Mouse (Mus musculus): Measurements from ENCODE around the gene Satb2.

Gene Satb2

DNA sequence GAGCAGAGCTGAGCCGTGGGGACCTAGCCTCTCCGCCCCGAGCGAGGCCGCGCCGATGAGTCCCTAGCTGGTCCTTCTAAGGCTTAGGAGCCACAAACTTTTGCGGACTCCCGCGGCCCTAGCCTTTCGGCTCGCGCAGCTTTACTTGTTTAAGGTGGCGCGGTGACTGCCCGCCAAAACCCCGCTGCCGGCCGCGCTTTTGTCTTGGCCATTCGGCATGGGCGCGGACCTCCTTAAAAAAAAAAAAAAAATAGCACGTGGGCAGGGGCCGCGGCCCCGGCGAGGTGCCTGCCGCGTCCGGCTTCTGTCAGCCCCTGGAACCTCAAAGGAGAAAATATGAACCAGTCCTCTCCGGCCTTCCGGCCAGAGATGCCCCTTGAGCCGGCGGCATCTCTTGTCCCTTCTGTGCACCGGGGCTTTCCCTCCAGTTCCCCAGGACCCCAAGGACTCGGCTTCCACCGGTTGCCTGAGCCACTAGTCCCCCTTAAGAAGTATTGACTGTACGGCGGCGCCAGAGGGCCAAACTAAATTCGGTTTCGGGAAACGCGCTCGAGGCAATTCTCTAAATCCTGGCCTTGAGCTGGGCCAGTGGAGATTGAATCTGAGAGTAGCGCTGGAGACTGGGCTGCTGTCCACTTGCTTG, 5.4 kb downstream of the Satb2 start:
- DNase-seq: peak; percentile 97

DNA sequence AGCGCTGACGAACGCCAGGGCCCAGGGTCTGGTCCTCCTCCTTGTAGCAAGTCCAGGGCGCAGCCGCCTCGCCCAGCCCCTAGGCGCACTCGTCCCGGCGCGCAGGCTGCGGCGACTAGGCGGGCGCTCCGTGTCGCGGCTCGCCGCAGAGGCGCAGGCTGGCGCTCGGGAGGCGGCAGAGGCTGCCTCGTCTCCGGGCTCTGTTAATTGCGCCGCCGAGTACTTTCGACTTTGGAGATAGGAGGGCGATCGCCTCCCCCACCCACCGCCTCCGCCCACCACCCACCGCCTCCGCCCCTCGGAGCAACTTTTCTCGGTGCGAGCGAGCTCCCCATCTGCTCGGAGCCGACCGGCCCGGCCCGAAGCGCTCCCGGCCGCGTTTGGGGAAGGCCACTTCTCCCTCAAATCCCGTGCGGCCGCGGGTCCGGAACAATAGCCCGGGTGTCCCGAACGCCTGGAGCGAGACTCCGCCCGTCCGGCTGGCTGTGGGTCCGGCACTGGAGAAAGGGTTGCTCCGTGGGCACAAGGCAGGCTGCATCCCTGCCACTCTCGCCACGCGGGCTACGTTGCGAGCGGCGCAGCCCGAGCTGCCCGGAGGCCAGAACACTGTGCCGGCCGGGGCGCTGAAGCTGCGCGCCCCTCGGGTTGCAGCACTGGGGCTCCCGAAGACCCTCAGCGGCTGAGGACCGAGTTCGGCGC, 6.0 kb downstream of the Satb2 start:
- DNase-seq: peak; percentile 54

DNA sequence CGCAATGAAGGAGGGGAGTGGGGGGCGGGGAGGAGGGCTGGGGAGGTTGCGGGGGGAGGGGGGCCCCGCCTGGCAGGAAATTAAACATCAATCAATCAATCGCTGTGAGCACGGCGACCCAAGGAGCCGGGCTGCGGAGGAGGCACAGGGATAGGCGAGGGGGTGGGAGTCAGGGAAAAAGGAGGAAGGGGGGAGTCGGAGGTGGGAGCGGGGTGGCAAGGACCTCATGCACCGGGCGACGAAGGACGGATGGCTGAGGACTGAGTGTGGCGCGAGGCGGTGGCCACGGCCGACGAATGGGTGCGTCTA, 6.6 kb downstream of the Satb2 start:
- no peak for DNase-seq

DNA sequence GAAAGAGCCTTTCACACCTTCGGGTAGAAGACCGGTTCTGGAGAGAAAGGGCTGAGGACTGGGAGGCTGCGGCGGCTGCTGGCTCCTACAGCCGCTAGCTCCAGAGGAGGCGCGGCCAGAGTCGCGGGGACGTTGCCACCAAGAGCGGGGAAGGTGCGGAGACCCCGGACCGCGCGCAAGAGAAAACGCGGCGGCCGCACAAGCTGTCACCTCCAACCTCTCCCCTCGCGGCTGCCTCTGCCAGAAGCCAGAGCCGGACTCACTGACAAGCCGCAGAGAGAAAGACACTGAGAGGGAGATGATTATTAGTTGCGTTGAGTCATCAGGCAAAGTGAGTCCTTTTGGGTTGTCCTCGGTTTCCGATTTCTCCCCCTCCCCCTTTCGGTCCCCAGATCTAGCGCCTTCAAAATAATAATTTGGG, 7.0 kb downstream of the Satb2 start:
- no peak for DNase-seq

DNA sequence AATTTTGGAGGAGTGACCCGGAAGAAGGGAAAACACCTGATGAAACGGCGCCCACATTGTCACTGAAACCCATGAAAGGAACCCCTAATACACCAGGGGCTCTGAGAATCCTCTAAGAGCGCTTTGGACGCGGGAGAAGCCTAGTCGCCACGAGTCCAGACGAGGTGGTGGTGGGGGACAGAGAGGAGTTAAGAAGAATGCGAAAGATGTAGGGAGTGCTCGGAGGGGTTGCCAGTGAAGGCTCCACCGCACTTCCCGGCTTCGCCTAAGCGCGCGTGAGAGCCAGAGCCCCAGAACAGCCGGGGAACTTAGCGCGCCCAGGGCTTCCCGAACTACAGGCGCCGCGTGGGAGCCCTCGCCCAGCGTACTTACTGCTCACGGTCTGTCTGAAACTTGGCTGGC, 7.7 kb downstream of the Satb2 start:
- peak; percentile 28 for DNase-seq

DNA sequence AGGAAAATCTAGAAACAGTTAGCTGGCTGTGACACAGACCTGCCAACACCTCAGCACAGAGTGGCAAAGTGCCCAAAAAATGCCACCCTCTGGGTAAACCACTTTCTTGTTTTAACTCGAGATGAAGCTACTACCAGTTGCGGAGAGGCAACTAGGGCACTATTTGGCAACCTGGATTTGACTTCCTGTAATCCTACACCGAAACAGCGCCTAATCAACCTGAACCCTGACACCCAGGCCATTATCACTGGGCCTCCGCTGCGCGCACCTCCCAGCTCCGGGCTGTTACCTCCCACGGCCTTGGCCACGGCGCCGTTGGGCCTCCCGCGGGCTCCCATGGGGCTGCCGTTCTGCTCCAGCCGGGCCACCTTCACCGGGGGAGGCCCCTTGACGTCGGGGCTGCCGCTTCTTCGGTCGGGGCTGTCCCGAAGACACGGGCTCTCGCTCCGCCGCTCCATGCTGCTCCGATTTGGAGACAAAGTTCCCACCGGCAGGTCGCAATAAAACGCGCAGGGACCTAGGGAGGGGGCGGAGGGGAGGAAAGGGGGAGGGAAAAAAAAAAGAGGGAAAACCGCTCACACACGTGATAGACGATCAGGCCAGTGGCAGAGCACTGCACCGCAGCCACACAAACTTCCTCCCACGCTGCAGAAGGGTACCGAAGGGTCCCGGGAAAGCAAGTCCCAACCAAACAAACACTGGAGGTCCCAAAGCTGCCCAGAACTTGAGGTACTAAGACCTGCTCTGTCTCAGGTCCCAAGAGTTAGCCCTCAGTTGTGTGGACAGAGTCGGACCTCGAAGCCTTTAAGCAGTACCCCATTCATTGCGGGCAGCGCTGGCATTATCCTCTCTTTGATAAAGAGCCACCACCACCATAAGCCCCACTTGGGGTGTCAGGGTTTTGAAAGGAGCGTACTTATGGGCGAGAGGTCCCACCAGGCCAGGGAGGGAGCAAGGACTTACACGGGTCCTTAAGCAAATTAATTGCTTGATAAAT, 8.8 kb downstream of the Satb2 start:
- no peak for DNase-seq

DNA sequence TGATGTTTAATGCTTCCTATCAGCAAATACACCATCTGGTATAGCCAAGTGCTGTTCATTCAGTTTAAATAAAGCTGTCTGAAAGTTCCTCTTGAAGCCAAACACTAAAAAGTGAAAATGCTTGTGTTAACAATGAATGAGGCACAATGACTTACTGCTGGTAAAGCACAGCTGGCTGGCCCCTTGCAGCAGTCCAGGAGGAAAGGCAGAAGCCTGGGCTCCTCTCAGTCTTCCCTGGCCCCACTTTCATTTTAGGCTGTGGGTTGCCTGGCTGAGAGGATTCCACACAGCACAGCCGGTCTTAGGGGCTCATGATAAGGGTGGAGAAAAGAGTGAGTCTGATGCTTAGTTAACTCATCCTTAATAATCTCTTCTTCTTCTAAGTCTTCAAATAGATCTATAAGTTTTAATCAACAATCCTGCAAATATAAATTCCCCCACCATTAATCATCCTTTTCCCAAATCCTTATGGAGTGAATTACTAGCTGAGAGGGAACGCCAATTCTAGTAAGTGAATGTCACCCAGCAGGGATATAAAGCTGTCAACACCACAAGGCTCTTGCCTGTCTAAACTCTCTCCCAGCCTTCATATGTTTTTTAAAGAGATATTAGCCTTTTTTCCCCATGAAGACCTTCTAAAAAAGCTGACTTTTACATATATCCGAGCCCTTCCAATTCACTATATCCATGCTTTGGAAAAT, 12.4 kb downstream of the Satb2 start:
- DNase-seq: no peak

DNA sequence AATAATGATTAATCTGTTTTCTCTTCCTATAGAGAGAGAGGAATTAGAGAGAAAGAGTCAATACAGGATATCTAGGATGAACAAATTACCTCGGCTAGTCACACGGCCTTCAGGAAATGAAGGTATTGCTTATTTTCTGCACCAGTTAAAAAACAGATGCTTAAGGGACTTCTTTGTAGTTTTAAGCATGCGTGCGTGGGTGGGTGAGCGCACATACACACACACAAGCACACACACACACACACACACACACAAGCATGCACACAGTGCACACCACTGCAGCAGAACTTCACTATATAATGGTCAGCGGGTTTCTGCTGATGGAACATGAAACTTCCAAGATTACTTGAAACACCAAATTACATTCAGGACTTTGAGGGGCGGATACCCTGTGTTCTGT, 14.0 kb downstream of the Satb2 start:
- DNase-seq: no peak

DNA sequence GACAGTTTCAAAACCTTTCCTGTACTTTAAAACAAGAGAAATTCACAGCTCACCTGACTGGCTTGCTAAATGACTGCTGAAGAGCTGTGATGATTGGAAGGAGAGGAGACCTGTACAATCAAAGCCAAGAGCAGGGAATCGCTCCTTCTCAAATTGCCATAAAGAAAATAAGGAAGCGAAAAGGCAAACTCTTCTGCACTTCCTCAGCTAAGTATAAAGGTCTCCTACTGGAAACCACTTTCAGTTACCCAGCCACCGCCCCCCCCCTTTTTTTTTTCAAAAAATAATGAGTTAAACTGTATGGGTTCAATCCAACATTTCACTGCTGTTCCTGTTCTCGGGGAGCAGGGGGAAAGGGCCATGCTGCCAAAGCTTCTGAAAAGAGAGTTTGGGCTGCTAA, 15.2 kb downstream of the Satb2 start:
- DNase-seq: no peak

DNA sequence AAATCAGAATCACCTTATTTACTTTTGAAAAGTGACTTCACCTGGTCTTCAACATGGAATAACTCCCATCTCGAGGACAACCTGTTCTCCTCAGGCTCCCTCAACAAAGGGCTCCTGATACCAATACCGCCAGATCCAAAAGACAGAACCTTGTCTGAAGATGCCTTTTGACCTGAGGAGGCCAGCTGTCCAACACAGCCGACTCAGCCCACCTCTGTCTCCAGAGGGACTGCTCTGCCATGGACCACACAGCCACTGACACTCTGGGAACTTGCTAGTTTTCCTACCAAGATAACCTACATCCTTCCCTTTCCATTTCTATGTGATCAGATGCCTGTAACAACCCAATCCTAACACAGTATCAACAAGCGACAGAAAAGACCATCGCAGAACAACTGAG, 19.5 kb downstream of the Satb2 start:
- no peak for DNase-seq

DNA sequence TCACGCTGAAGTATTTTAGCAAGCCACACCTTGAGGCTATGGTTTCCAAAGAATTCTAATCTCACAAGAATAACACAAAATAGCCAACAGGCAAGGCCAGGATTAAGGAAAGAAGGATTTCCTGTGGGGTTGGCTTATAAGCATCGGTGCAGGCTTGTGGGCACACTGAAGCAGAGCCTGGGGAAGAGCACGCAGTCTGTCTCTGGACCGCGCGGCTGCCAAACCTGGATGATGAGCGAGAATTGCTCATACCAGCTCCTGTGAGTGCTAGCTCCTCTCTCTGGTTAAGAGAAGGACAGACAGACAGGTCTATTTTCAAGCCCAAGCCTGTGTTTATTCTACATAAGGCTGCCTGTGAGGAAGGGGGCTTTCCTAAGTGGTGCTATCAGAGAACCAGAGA, 20.5 kb downstream of the Satb2 start:
- no peak for DNase-seq

DNA sequence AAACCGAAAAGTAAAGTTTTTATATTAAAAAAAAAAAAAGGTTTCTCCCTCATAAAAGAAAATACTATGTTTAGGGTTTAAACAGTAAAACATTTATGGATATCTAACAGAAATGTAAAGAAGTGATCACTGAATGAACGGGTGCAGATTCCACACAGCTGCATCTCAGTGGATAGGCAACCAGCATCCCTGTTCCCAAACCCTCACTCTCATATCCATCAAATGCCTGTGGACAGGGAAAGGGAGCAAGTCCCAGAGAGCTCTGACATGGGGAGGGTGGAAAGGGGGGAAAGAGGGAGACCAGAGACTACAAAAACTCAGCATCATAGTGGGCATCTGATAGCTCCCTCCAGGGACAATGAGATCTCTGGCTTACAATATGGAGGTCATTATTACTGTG, 21.6 kb downstream of the Satb2 start:
- DNase-seq: no peak

DNA sequence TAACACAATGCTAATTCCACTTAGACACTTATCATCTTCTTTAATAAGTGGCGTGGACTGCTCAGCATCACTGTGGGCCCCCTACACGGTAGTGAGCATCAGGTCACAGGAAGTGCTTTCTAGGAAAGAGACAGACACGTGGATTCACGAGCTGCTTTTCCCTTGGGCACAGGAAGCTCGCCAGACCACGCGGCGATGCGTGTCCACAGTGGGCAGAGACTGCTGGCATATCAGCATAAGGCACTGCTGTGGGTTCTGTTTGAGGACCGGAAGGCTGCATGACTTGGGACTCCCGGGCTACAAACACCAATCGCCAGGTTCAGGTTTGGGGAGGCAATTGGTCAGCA, 22.7 kb downstream of the Satb2 start:
- no peak for DNase-seq

DNA sequence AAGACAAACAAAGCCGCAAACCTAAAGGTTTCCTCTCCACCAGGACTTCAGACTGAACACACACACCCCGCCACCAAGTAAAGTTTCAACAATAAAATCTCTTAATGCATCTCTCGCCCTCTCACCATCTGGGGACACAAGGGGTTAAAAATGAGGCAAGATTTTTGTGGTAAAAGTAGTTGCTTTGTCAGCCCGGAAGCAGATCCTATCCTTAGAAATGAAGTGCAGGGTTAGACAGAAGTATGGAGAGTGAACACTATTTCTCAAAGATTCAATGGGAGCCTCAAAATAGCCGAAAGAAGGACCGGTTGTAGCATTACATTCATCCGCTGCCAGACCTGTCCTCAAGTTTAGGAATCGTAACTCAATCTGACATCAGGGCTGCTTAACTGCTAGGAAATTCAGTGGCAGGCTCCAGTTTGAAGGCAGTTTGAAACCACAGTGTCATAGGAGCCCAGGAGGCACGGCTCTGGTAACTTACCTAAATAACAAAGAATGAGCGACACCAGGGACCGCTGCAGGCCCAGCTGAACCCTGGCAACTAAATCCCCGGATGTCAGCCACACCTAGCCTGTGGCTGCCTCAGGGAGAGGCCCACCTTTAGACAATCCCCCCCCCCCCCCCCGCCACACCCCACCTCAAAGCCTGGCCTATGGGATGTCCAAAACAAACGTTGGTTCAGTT, 23.3 kb downstream of the Satb2 start:
- DNase-seq: no peak

DNA sequence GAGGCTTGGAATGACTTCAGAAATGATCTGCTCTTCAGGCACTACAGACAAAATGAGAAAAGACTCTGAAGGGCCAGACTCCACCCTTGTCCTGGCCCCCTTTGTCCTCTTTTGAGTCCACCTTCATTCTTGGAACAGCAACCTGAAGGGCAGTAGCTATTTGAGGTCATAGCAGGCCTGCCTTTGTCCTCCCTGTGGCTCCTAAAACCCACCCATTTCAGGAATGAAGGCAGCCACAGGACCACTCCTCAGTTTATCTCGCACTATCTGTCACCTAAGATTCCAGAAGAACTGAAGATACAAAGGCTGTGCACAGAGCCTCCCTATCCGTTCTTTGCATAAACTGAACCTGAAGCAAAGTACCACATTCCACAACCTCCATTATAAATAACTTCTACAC, 24.9 kb downstream of the Satb2 start:
- no peak for DNase-seq

DNA sequence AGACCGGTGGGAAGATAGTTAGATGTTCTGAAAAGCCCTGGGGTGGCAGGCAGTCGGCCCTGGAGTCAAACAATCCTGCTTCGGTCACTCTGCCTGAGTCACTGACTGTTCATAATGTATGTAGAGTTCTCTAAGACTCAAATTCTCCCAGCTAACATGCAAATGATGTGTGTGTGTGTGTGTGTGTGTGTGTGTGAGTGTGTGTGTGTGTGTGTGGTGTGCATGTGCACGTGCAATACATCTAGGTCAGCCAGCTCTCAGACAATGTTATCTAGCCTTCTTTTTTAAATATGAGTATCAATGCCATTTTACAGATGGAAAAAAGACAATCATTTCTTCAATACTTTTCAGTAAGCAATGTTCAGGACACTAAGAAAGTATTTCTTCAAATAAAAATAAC, 26.5 kb downstream of the Satb2 start:
- no peak for DNase-seq

DNA sequence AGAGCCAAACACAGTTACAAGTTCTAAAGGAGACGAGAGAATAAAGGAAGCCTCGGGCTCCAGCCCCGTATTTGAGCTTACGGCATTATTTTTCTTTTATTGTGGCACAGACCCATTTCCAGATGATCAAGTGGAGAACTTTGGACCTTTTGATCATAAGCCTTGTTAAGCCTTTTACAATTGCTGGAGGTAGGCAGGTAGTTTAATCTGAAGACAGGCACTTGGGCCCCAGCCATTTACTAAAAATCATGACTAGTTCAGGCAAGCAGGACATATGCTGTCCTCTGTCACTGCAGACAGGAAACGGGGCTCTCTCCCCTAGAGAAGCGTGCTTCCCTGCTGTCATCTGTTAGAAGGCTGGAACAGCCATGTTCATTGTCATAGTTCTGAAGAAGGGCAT, 26.9 kb downstream of the Satb2 start:
- DNase-seq: no peak

DNA sequence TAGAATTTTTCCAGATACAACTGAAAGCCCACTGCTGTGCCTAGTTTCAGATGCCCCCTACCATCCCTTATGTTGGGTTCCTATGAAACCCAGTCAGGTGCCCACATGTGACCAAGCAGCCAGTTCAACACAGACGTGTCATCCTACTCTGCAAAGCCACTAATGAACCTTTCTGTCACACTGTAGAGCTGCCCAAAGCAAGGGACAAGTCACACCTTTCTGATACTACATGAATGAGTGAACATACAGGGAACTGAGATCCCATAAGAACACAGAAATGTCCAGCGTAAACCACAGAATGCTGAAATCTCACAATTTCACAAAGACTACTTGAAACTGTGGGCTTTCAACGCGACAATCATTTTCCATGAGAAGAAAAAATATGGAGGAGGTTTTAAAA, 39.0 kb downstream of the Satb2 start:
- no peak for DNase-seq

DNA sequence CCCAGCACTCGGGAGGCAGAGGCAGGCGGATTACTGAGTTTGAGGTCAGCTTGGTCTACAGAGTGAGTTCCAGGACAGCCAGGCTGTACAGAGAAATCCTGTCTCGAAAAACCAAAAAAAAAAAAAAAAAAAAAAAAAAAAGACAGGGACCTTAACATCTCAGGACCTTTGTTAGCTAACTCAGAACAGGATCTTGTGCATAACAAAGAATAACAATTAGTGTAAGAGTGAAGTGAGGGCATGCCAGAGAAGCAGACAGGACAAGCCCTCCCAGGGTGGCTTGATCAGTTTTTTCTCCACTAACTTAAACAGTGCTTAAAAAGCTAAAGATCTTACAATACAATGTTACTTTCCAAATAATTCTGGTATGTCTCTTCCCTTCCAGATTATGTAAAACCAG, 40.0 kb downstream of the Satb2 start:
- DNase-seq: no peak

DNA sequence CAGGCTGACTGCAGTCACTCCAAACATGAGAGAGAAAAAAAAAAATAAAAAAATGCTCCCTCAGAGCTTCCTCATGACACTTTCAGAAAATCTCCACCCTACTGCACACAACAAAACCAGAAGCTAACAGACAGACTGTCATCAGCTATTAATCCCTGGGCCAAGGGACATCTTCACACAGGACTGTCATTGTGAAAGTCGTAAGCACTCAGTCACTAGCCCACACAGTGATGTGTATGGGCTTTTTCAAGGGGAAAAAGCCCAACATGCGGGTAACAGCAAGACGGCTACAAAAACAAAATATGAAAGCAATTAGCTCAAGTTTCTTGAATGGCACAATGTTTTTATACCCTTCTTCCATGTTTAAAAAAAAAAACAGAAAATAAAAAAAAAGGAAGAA, 41.9 kb downstream of the Satb2 start:
- no peak for DNase-seq

DNA sequence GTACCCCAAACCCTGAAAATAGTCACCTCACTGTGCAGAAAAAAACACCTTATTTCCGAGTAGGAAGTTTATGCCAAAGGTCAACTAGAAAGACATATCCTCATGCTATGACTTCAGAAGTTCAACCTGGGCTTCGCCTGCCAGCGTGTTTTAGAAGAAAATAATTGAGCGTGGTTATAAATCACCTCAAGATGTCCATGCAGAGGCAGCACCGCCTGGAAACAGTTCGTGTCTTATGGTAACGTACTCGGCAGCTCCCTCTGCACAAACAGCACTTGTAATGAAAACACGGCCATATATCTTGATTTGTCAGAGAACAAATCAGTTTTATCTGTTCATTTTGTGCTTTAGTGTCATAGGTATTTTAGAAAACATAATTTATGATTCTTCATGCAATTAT, 44.6 kb downstream of the Satb2 start:
- DNase-seq: no peak

DNA sequence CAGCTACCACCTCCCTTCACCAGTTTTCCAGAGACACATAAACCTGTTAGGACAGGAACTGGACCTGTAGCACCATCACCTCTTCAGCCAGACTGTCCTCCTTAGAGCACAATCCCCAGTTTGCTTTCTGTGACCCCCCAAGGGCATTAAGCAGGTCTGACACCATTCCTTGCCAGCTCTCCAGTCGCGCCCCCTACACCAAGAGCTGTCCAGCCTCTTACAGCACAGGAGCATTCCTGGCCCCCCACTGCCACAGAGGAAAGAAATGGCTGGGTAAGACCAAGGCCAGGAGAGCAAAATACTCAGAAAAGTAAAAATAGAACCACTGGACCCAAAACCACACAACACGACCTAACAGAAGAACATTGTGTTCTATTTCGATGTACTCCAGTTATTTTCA, 48.4 kb downstream of the Satb2 start:
- DNase-seq: no peak

DNA sequence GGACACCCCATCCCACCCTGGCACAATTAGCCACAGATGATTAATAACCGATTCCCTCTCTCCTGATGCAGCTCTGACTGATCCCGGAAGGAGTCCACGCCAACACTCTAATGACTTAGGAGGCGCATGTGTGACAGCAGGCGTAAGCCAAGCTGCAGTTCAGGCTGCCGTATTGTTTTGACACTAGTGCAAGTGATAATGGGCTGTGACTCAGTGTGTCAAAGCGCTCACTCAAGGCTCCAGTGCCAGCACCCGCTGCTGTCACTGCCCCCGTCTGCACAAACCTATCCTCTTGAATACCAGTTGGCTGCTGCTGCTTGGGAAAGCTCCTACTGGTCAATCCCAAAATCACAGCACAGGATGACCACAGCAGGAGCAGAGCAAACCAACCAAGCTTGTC, 49.7 kb downstream of the Satb2 start:
- DNase-seq: peak; percentile 2

Measured in lung, postnatal 10 days (tissue).